Mouse (Mus musculus): ENCODE results near the gene Fam131c. TPM values are rescaled to one million over a fixed set of nuclear protein-coding genes. Genes with fewer than 3 reads are reported as not detected.

Fam131c gene
- polyA plus RNA-seq, 1 experiment from 2014 or later, result 0.57 TPM

DNA sequence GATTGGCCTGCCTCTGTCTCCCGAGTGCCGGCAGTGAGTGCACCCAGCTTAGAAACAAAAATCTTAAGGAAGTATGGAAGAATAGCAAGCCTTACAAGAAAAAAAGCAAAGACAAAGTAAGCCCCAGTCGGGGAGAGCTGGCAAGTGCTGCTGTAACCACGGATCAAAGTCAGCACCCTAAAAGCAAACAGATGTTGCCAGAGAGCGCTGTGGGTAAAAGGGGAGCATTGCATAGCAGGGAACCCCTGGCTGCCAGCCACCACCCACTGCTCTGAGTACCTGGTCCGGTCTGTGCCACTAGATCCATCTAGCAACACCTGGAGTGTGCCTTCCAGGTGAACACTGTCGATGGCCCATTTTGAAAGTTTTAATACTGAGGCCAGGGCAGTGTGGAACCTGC, 35.8 kb upstream of the Fam131c start:
- 65% methylated on average over 7 of the region's 7 CpGs for WGBS
- H3K27me3 ChIP-seq (ENCODE audit: control insufficient read depth, insufficient read depth, low read length), result no peaks in the 10 kb centered on the region
- DNase-seq (ENCODE audit: low spot score) (no peak), ATAC-seq (ENCODE audit: insufficient number of reproducible peaks, low FRiP score, low TSS enrichment, low read depth) (no peak)
- H3K9ac ChIP-seq (ENCODE audit: low read length), result no peak overlapping the region
- no peaks in the 10 kb centered on the region for H3K9me3 ChIP-seq (ENCODE audit: control insufficient read depth, low read length)
- H3K27ac ChIP-seq (replicated peaks; ENCODE audit: low read depth, low read length), result no peak overlapping the region
- H3K4me3 ChIP-seq (ENCODE audit: low read depth, low read length), result no peak overlapping the region
- peaks cover 15% of the 10 kb centered on the region for H3K4me1 ChIP-seq (ENCODE audit: control insufficient read depth, insufficient read depth, low read length)
- H3K36me3 ChIP-seq (ENCODE audit: control insufficient read depth, insufficient read depth, low read length), result no peaks in the 10 kb centered on the region
- H3K4me2 ChIP-seq (ENCODE audit: low read depth, severe bottlenecking), result no peak overlapping the region

DNA sequence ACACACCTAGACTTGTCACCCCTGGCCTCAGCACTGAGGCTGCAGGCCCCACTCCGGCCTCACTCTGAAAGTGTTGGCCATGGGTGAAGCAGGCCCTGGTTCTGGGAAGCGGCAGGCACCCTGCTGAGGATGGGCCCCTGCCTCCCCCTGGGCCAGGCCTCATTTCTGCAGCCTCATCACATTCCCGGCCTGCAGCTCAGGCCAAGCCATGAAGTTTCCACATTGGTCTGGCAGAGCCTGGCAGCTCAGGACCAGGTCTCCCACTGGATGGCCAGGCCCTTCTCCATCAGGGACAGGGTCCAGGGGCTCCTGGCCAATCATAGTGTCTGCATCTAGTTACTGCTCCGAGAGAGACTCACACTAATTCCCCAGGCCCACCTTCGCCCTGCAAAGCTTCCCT, 33.3 kb upstream of the Fam131c start:
- Histone ChIP-seq H3K36me3 (ENCODE audit: control insufficient read depth, insufficient read depth, low read length) (no peaks in the 10 kb centered on the region), H3K9ac (ENCODE audit: low read length) (no peak overlapping the region), H3K4me2 (ENCODE audit: low read depth, severe bottlenecking) (no peak overlapping the region), H3K27me3 (ENCODE audit: control insufficient read depth, insufficient read depth, low read length) (no peaks in the 10 kb centered on the region), H3K27ac (replicated peaks; ENCODE audit: low read depth, low read length) (no peak overlapping the region), H3K4me3 (ENCODE audit: low read depth, low read length) (no peak overlapping the region), H3K4me1 (ENCODE audit: control insufficient read depth, insufficient read depth, low read length) (peaks cover 34% of the 10 kb centered on the region), H3K9me3 (ENCODE audit: control insufficient read depth, low read length) (no peaks in the 10 kb centered on the region)
- 62% methylated on average over 5 of the region's 5 CpGs for WGBS
- no peak for ATAC-seq (ENCODE audit: insufficient number of reproducible peaks, low FRiP score, low TSS enrichment, low read depth)
- no peak for DNase-seq (ENCODE audit: low spot score)

DNA sequence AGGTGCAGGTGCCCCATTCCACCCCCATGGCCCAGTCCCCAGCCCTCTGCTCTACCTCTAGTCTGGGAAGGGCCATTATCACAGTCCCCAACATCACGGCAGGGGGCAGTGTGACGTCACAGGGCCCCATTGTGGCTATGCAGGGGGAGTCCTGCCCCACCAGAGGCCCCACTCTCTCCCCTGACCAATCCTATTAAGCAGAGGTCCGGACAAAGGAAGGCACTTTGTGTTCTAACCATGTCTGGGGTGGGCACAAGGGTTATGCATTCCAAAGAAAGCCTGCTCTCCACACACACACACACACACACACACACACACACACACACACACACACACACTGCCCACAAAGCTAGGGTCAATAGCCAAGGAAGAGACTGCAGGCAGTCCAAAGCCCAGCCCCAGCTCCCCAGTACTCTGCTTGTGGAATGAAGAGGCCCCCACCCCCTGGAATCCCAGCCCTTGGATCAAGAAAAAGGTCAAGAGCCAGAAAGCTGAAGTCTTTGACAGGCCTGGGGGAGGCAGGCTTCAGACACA, 32.7 kb upstream of the Fam131c start:
- DNase-seq (ENCODE audit: low spot score) (no peak), ATAC-seq (ENCODE audit: insufficient number of reproducible peaks, low FRiP score, low TSS enrichment, low read depth) (peak; percentile 19; the same call in 1 of the 2 replicates)
- no peaks in the 10 kb centered on the region for H3K36me3 ChIP-seq (ENCODE audit: control insufficient read depth, insufficient read depth, low read length)
- no peak overlapping the region for H3K4me2 ChIP-seq (ENCODE audit: low read depth, severe bottlenecking)
- H3K27me3 ChIP-seq (ENCODE audit: control insufficient read depth, insufficient read depth, low read length), result no peaks in the 10 kb centered on the region
- no peak overlapping the region for H3K9ac ChIP-seq (ENCODE audit: low read length)
- H3K9me3 ChIP-seq (ENCODE audit: control insufficient read depth, low read length), result no peaks in the 10 kb centered on the region
- 35% methylated on average over 3 of the region's 3 CpGs for WGBS
- no peak overlapping the region for H3K4me3 ChIP-seq (ENCODE audit: low read depth, low read length)
- H3K4me1 ChIP-seq (ENCODE audit: control insufficient read depth, insufficient read depth, low read length), result peaks cover 35% of the 10 kb centered on the region
- no peak overlapping the region; the same call in 1 of the 2 replicates for H3K27ac ChIP-seq (replicated peaks; ENCODE audit: low read depth, low read length)

DNA sequence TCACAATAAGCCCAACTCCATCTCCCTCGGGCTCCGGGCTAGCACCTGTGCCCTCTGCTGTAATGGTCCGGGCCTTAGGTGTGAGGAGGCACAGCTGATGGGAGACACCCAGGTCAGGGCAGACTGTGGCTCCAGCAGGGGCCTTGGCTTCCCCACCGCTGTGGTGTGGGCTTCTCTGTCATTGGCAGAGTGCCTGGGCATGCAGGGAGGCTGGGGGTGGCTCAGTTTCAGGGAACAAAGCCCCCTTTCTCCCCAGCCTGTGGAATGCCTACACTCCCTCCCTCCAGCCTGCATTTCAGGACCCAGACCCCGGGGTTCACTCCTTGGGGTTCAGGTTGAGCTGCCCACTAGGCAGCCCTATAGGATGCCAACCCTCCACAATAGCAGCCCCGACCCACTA, 31.8 kb upstream of the Fam131c start:
- DNase-seq (ENCODE audit: low spot score) (no peak), ATAC-seq (ENCODE audit: insufficient number of reproducible peaks, low FRiP score, low TSS enrichment, low read depth) (no peak)
- H3K4me1 ChIP-seq (ENCODE audit: control insufficient read depth, insufficient read depth, low read length), result peaks cover 35% of the 10 kb centered on the region
- H3K9me3 ChIP-seq (ENCODE audit: control insufficient read depth, low read length), result no peaks in the 10 kb centered on the region
- WGBS, result 79% methylated on average over 6 of the region's 6 CpGs
- no peaks in the 10 kb centered on the region for H3K36me3 ChIP-seq (ENCODE audit: control insufficient read depth, insufficient read depth, low read length)
- no peak overlapping the region for H3K4me3 ChIP-seq (ENCODE audit: low read depth, low read length)
- no peak overlapping the region for H3K4me2 ChIP-seq (ENCODE audit: low read depth, severe bottlenecking)
- H3K9ac ChIP-seq (ENCODE audit: low read length), result no peak overlapping the region
- 0 out of 2 replicates have a peak overlapping the region, but pooled peaks have one; percentile 30 for H3K27ac ChIP-seq (replicated peaks; ENCODE audit: low read depth, low read length)
- H3K27me3 ChIP-seq (ENCODE audit: control insufficient read depth, insufficient read depth, low read length), result no peaks in the 10 kb centered on the region

DNA sequence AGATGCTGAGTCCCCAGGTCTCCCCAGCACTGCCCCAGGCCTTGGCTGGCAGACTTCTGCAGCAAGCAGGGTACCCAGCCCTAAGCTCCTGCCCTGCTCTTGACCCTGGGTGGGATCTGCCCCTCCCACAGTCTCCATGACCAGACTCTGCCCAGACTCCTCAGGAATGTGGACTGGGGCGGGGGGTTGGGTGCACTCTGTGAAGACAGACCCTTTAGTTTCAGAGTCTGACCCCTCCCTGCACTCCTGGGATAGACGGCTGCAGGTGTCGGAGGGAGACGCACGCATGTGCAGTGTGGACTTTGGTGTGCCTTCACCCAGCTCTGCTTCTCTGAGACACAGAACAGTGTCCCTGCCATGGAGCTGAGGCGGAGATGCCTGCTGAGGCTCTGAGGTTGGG, 30.0 kb upstream of the Fam131c start:
- H3K9ac ChIP-seq (ENCODE audit: low read length), result 0 out of 2 replicates have a peak overlapping the region, but pooled peaks have one; percentile 22
- no peaks in the 10 kb centered on the region for H3K27me3 ChIP-seq (ENCODE audit: control insufficient read depth, insufficient read depth, low read length)
- DNase-seq (ENCODE audit: low spot score) (peak; percentile 68), ATAC-seq (ENCODE audit: insufficient number of reproducible peaks, low FRiP score, low TSS enrichment, low read depth) (peak; percentile 69)
- H3K27ac ChIP-seq (replicated peaks; ENCODE audit: low read depth, low read length), result peak overlapping the region; percentile 82; the same call in 1 of the 2 replicates
- no peaks in the 10 kb centered on the region for H3K36me3 ChIP-seq (ENCODE audit: control insufficient read depth, insufficient read depth, low read length)
- H3K4me2 ChIP-seq (ENCODE audit: low read depth, severe bottlenecking), result peak overlapping the region; percentile 5
- 13% methylated on average over 6 of the region's 6 CpGs for WGBS
- H3K4me3 ChIP-seq (ENCODE audit: low read depth, low read length), result no peak overlapping the region
- no peaks in the 10 kb centered on the region for H3K9me3 ChIP-seq (ENCODE audit: control insufficient read depth, low read length)
- H3K4me1 ChIP-seq (ENCODE audit: control insufficient read depth, insufficient read depth, low read length), result peaks cover 35% of the 10 kb centered on the region

DNA sequence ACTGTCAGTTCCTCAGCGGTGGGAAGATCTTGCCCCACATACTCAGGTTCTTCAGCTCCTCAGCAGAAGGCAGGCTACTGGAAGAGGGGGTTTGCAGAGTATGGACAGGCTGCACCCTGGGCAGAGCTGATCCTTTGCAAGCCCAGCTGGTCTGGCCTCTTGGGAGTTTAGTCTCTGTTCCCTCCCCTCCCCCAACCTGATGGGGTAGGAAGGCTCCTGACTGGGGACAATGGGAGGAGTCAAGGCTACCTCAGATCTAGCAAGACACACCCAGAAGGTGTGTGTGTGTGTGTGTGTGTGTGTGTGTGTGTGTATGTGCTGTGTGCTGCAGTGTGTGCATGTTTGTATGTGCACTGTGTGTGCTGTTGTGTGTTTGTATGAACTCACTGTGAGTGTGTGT, 29.2 kb upstream of the Fam131c start:
- Histone ChIP-seq H3K27ac (replicated peaks; ENCODE audit: low read depth, low read length) (peak overlapping the region; percentile 82), H3K9ac (ENCODE audit: low read length) (no peak overlapping the region), H3K4me2 (ENCODE audit: low read depth, severe bottlenecking) (peak overlapping the region; percentile 4; the same call in 1 of the 2 replicates), H3K4me1 (ENCODE audit: control insufficient read depth, insufficient read depth, low read length) (peaks cover 29% of the 10 kb centered on the region), H3K9me3 (ENCODE audit: control insufficient read depth, low read length) (no peaks in the 10 kb centered on the region), H3K36me3 (ENCODE audit: control insufficient read depth, insufficient read depth, low read length) (no peaks in the 10 kb centered on the region), H3K27me3 (ENCODE audit: control insufficient read depth, insufficient read depth, low read length) (no peaks in the 10 kb centered on the region), H3K4me3 (ENCODE audit: low read depth, low read length) (no peak overlapping the region)
- 0% methylated on average over 1 of the region's 1 CpGs for WGBS
- no peak for ATAC-seq (ENCODE audit: insufficient number of reproducible peaks, low FRiP score, low TSS enrichment, low read depth)
- DNase-seq (ENCODE audit: low spot score), result peak; percentile 50

DNA sequence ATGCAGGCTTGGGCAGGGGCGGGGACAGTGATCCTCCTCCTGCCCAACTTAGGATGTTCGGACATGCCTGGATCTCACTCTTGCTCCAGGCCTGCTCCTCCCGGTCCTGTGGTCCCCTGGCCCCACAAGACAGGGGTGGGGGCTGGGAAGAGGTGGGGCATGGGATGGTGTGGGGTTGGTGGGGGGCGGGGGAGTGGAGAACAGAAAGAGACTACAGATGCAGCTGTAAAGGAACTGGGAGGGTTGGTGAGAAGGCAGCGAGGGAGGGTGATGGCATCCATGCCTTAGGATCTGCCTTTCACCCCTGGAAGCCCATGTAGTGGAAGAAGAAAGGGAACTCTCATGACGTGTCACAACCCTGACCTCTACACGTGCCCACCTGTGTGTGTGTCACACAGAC, 26.5 kb upstream of the Fam131c start:
- WGBS, result 49% methylated on average over 7 of the region's 7 CpGs
- Histone ChIP-seq H3K9me3 (ENCODE audit: control insufficient read depth, low read length) (no peaks in the 10 kb centered on the region), H3K4me1 (ENCODE audit: control insufficient read depth, insufficient read depth, low read length) (peaks cover 23% of the 10 kb centered on the region), H3K36me3 (ENCODE audit: control insufficient read depth, insufficient read depth, low read length) (no peaks in the 10 kb centered on the region), H3K4me3 (ENCODE audit: low read depth, low read length) (no peak overlapping the region), H3K9ac (ENCODE audit: low read length) (no peak overlapping the region), H3K4me2 (ENCODE audit: low read depth, severe bottlenecking) (no peak overlapping the region), H3K27me3 (ENCODE audit: control insufficient read depth, insufficient read depth, low read length) (no peaks in the 10 kb centered on the region), H3K27ac (replicated peaks; ENCODE audit: low read depth, low read length) (no peak overlapping the region)
- DNase-seq (ENCODE audit: low spot score) (no peak), ATAC-seq (ENCODE audit: insufficient number of reproducible peaks, low FRiP score, low TSS enrichment, low read depth) (no peak)

DNA sequence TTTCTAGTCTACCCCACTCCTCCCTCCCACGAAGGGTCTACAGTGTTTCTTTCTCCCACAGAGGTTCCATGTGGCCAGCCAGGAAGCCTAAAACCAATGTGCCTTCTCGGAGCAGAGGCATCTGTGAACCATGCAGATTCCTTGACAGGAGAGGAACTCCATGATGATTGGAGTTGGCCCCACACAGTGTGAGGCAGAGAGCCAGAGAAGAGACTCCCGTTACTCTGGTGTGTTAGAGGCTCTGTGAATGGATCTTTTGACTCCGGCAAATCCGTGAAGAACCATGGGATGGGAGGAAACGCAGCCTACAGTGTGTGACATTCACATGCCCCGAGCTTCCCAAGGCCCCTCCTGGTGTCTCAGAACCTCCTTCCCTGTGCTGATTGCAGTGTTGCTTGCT, 24.5 kb upstream of the Fam131c start:
- Histone ChIP-seq H3K27ac (replicated peaks; ENCODE audit: low read depth, low read length) (no peak overlapping the region), H3K9ac (ENCODE audit: low read length) (no peak overlapping the region), H3K4me2 (ENCODE audit: low read depth, severe bottlenecking) (no peak overlapping the region), H3K9me3 (ENCODE audit: control insufficient read depth, low read length) (no peaks in the 10 kb centered on the region), H3K4me1 (ENCODE audit: control insufficient read depth, insufficient read depth, low read length) (peaks cover 12% of the 10 kb centered on the region), H3K36me3 (ENCODE audit: control insufficient read depth, insufficient read depth, low read length) (no peaks in the 10 kb centered on the region), H3K4me3 (ENCODE audit: low read depth, low read length) (no peak overlapping the region), H3K27me3 (ENCODE audit: control insufficient read depth, insufficient read depth, low read length) (no peaks in the 10 kb centered on the region)
- WGBS, result 73% methylated on average over 7 of the region's 7 CpGs
- no peak for ATAC-seq (ENCODE audit: insufficient number of reproducible peaks, low FRiP score, low TSS enrichment, low read depth)
- DNase-seq (ENCODE audit: low spot score), result no peak

DNA sequence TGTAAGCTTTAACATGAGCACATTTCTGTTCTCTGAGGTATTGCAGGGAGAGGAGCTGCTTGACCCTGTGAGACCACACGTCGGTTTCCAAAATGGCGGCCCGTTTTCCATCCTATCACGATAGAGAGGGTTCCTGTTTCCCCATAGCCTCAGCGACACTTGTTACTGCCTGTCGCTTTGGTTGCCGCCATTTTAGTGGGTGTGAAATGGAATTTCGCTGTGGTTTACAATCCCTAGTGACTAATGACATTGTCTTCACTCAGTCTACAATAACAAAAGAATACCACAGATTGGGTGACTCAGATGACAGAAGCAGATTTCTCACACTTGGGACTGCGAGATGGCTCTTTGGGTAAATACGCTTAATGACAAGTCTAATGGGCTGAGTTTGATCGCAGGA, 22.8 kb upstream of the Fam131c start:
- no peaks in the 10 kb centered on the region; the same call in 1 of the 2 replicates for H3K4me1 ChIP-seq (ENCODE audit: control insufficient read depth, insufficient read depth, low read length)
- DNase-seq (ENCODE audit: low spot score), result no peak
- H3K4me2 ChIP-seq (ENCODE audit: low read depth, severe bottlenecking), result no peak overlapping the region
- ATAC-seq (ENCODE audit: insufficient number of reproducible peaks, low FRiP score, low TSS enrichment, low read depth), result no peak
- 90% methylated on average over 12 of the region's 12 CpGs for WGBS
- no peaks in the 10 kb centered on the region for H3K36me3 ChIP-seq (ENCODE audit: control insufficient read depth, insufficient read depth, low read length)
- H3K9ac ChIP-seq (ENCODE audit: low read length), result no peak overlapping the region
- no peak overlapping the region for H3K4me3 ChIP-seq (ENCODE audit: low read depth, low read length)
- H3K9me3 ChIP-seq (ENCODE audit: control insufficient read depth, low read length), result no peaks in the 10 kb centered on the region
- H3K27me3 ChIP-seq (ENCODE audit: control insufficient read depth, insufficient read depth, low read length), result no peaks in the 10 kb centered on the region
- H3K27ac ChIP-seq (replicated peaks; ENCODE audit: low read depth, low read length), result no peak overlapping the region

Measured in limb, embryonic 11.5 days (tissue).